Mouse (Mus musculus) embryo, embryonic 11.5 days (tissue): ENCODE measurements around the gene Ftcd.
A peak's percentile ranks its signal among the peaks of the same experiment; 100 is the strongest.

Source experiments
- DNase-seq: peaks from one replicate; pipeline ENCODE4 v3.0.0-alpha.2; 2012; ENCODE audit warnings: low read depth, low spot score

Ftcd gene

GRCm38 (mm10) chr10:76575374-76575773, at the start of gene Ftcd:
Gene Ftcd (plus strand): TSS chr10:76575648.
- no peak for DNase-seq

- no peak for DNase-seq
Measured at GRCm38 (mm10) chr10:76530922-76531321, 44.5 kb upstream of the Ftcd start.

GRCm38 (mm10) chr10:76531375-76531774, 44.1 kb upstream of the Ftcd start, which contains the start of gene Lss:
Gene Lss (plus strand): TSS chr10:76531588.
- DNase-seq: peak; percentile 92

- DNase-seq: no peak
Measured at GRCm38 (mm10) chr10:76531828-76532227, 43.6 kb upstream of the Ftcd start.

GRCm38 (mm10) chr10:76535526-76535925, 39.9 kb upstream of the Ftcd start:
- no peak for DNase-seq

- DNase-seq: no peak
Measured at GRCm38 (mm10) chr10:76537619-76538018, 37.8 kb upstream of the Ftcd start.

- DNase-seq: no peak
Measured at GRCm38 (mm10) chr10:76541336-76542085, 33.9 kb upstream of the Ftcd start.

- DNase-seq: no peak
Measured at GRCm38 (mm10) chr10:76542636-76543375, 32.6 kb upstream of the Ftcd start.

- no peak for DNase-seq
Measured at GRCm38 (mm10) chr10:76546566-76546965, 28.9 kb upstream of the Ftcd start.

- no peak for DNase-seq
Measured at GRCm38 (mm10) chr10:76548218-76548617, 27.2 kb upstream of the Ftcd start.

- no peak for DNase-seq
Measured at GRCm38 (mm10) chr10:76550458-76550857, 25.0 kb upstream of the Ftcd start.

- DNase-seq: no peak
Measured at GRCm38 (mm10) chr10:76551556-76551955, 23.9 kb upstream of the Ftcd start.

GRCm38 (mm10) chr10:76554061-76554460, 21.4 kb upstream of the Ftcd start:
- no peak for DNase-seq

GRCm38 (mm10) chr10:76561972-76562371, 13.5 kb upstream of the Ftcd start, which contains the start of gene Spatc1l:
Gene Spatc1l (plus strand): TSS chr10:76562272.
- no peak for DNase-seq

GRCm38 (mm10) chr10:76569996-76570685, 5.3 kb upstream of the Ftcd start:
- no peak for DNase-seq

- no peak for DNase-seq
Measured at GRCm38 (mm10) chr10:76571070-76571469, 4.4 kb upstream of the Ftcd start.

- DNase-seq: no peak
Measured at GRCm38 (mm10) chr10:76572151-76572550, 3.3 kb upstream of the Ftcd start.

- no peak for DNase-seq
Measured at GRCm38 (mm10) chr10:76576920-76577319, 1.5 kb downstream of the Ftcd start.

- no peak for DNase-seq
Measured at GRCm38 (mm10) chr10:76584138-76584537, 8.7 kb downstream of the Ftcd start.

- DNase-seq: no peak
Measured at GRCm38 (mm10) chr10:76586190-76586589, 10.7 kb downstream of the Ftcd start.

GRCm38 (mm10) chr10:76590197-76590596, 14.7 kb downstream of the Ftcd start:
- DNase-seq: no peak

- DNase-seq: no peak
Measured at GRCm38 (mm10) chr10:76596338-76596737, 20.9 kb downstream of the Ftcd start.
